Mouse (Mus musculus) neural tube, embryonic 13.5 days (tissue): ENCODE measurements around the gene Tacc2. TPM values are rescaled to one million over a fixed set of nuclear protein-coding genes. Genes with fewer than 3 reads are reported as not detected.
A peak's percentile ranks its signal among the peaks of the same experiment; 100 is the strongest.

Source experiments
- ATAC-seq: fragments of 200-750 bp; cut with Nextera tagmentation; 2 replicates; pipeline ENCODE4 v1.8.0; 2017; ENCODE audit warnings: low read depth, mild to moderate bottlenecking, moderate TSS enrichment, moderate library complexity
- H3K27ac ChIP-seq: fragments of 300-500 bp; sonication (generic); replicated peaks from 2 replicates; pipeline ENCODE4 v1.5.1; 2015; ENCODE audit warnings: moderate library complexity, mild to moderate bottlenecking, inconsistent platforms
- H3K27me3 ChIP-seq: fragments of 300-500 bp; sonication (generic); 2 replicates; pipeline ENCODE4 v1.6.1; 2015; ENCODE audit warnings: mild to moderate bottlenecking, inconsistent platforms
- H3K36me3 ChIP-seq: fragments of 300-500 bp; sonication (generic); 2 replicates; pipeline ENCODE4 v1.6.1; 2015; ENCODE audit warnings: mild to moderate bottlenecking, inconsistent platforms
- H3K4me1 ChIP-seq: fragments of 300-500 bp; sonication (generic); replicated peaks from 2 replicates; pipeline ENCODE4 v1.6.1; 2015; ENCODE audit warnings: inconsistent platforms
- H3K4me2 ChIP-seq: fragments of 300-500 bp; sonication (generic); 2 replicates; pipeline ENCODE4 v1.6.1; 2015; ENCODE audit warnings: inconsistent platforms, mild to moderate bottlenecking, moderate library complexity
- H3K4me3 ChIP-seq: fragments of 300-500 bp; sonication (generic); 2 replicates; pipeline ENCODE4 v1.5.1; 2015; ENCODE audit warnings: mild to moderate bottlenecking, inconsistent platforms
- H3K9ac ChIP-seq: fragments of 300-500 bp; sonication (generic); 2 replicates; pipeline ENCODE4 v1.6.1; 2015; ENCODE audit warnings: moderate library complexity, mild to moderate bottlenecking, inconsistent platforms
- H3K9me3 ChIP-seq: fragments of 300-500 bp; sonication (generic); 2 replicates; pipeline ENCODE4 v1.6.1; 2016; ENCODE audit warnings: inconsistent platforms
- WGBS: fragments of 180-500 bp; shearing (Covaris S2); methylation state at CpG from one replicate; pipeline ENCODE4 v1.1.7; 2015; 5-methylcytosine and 5-hydroxymethylcytosine counted together
- polyA plus RNA-seq: library from polyadenylated mRNA; unstranded; fragments of >200 nt; fragmentation: Nextera tagmentation; extraction: Ambion mirVana; gene quantifications from 2 replicates; pipeline ENCODE4 v1.2.1, GENCODE M21; 2015

Gene Tacc2
- polyA plus RNA-seq, 1 experiment from 2014 or later = 77.9 TPM

GRCm38 (mm10) chr7:130625361-130625760, 48.1 kb downstream of the Tacc2 start:
- WGBS = 83% methylated on average over 7 of the region's 7 CpGs

GRCm38 (mm10) chr7:130628601-130629000, 51.4 kb downstream of the Tacc2 start:
- no peak overlapping the region for H3K4me2 ChIP-seq
- 69% methylated on average over 1 of the region's 1 CpGs for WGBS

More at GRCm38 (mm10) chr7:130625361-130625760, 48.1 kb downstream of the Tacc2 start:
- Histone ChIP-seq H3K4me1 (no peaks in the 10 kb centered on the region; the same call in 1 of the 2 replicates), H3K9me3 (no peaks in the 10 kb centered on the region), H3K36me3 (no peaks in the 10 kb centered on the region), H3K9ac (no peak overlapping the region), H3K4me2 (no peak overlapping the region), H3K27me3 (no peaks in the 10 kb centered on the region), H3K4me3 (no peak overlapping the region), H3K27ac (no peak overlapping the region)
- no peak for ATAC-seq

GRCm38 (mm10) chr7:130629999-130630398, 52.8 kb downstream of the Tacc2 start:
- ATAC-seq = no peak
- H3K4me3 ChIP-seq = no peak overlapping the region
- no peaks in the 10 kb centered on the region for H3K27me3 ChIP-seq
- peaks cover 10% of the 10 kb centered on the region for H3K4me1 ChIP-seq
- WGBS = 90% methylated on average over 7 of the region's 7 CpGs
- no peak overlapping the region for H3K4me2 ChIP-seq
- no peaks in the 10 kb centered on the region for H3K9me3 ChIP-seq
- H3K9ac ChIP-seq = no peak overlapping the region
- no peaks in the 10 kb centered on the region for H3K36me3 ChIP-seq
- H3K27ac ChIP-seq = no peak overlapping the region

More at GRCm38 (mm10) chr7:130628601-130629000, 51.4 kb downstream of the Tacc2 start:
- Histone ChIP-seq H3K36me3 (no peaks in the 10 kb centered on the region), H3K4me3 (no peak overlapping the region), H3K4me1 (peaks cover 10% of the 10 kb centered on the region), H3K9me3 (no peaks in the 10 kb centered on the region), H3K27ac (no peak overlapping the region), H3K9ac (no peak overlapping the region), H3K27me3 (no peaks in the 10 kb centered on the region)
- no peak for ATAC-seq

GRCm38 (mm10) chr7:130630956-130631355, 53.7 kb downstream of the Tacc2 start:
- Histone ChIP-seq H3K9ac (no peak overlapping the region), H3K4me1 (peaks cover 13% of the 10 kb centered on the region), H3K9me3 (no peaks in the 10 kb centered on the region), H3K4me3 (no peak overlapping the region), H3K27ac (no peak overlapping the region), H3K36me3 (no peaks in the 10 kb centered on the region), H3K4me2 (no peak overlapping the region), H3K27me3 (no peaks in the 10 kb centered on the region)
- no peak for ATAC-seq
- WGBS = 92% methylated on average over 3 of the region's 3 CpGs

- no peaks in the 10 kb centered on the region for H3K27me3 ChIP-seq
- H3K4me1 ChIP-seq = peaks cover 13% of the 10 kb centered on the region
- no peak overlapping the region for H3K4me3 ChIP-seq
- H3K9ac ChIP-seq = no peak overlapping the region
- WGBS = 53% methylated on average over 22 of the region's 22 CpGs
- no peak overlapping the region for H3K27ac ChIP-seq
- no peaks in the 10 kb centered on the region for H3K9me3 ChIP-seq
- H3K36me3 ChIP-seq = no peaks in the 10 kb centered on the region
- no peak for ATAC-seq
- H3K4me2 ChIP-seq = no peak overlapping the region
Measured at GRCm38 (mm10) chr7:130631553-130632378, 54.5 kb downstream of the Tacc2 start.

GRCm38 (mm10) chr7:130632379-130632732, 55.1 kb downstream of the Tacc2 start:
- Histone ChIP-seq H3K27me3 (no peaks in the 10 kb centered on the region), H3K9me3 (no peaks in the 10 kb centered on the region), H3K4me3 (no peak overlapping the region), H3K27ac (no peak overlapping the region), H3K9ac (no peak overlapping the region), H3K4me2 (no peak overlapping the region), H3K4me1 (peaks cover 13% of the 10 kb centered on the region), H3K36me3 (no peaks in the 10 kb centered on the region)
- WGBS = 88% methylated on average over 5 of the region's 5 CpGs
- ATAC-seq = no peak

GRCm38 (mm10) chr7:130634259-130634871, 57.1 kb downstream of the Tacc2 start:
- H3K4me2 ChIP-seq = no peak overlapping the region
- H3K36me3 ChIP-seq = no peaks in the 10 kb centered on the region
- H3K4me1 ChIP-seq = peaks cover 13% of the 10 kb centered on the region
- no peaks in the 10 kb centered on the region for H3K27me3 ChIP-seq
- no peaks in the 10 kb centered on the region for H3K9me3 ChIP-seq
- H3K4me3 ChIP-seq = no peak overlapping the region
- ATAC-seq = no peak
- no peak overlapping the region for H3K27ac ChIP-seq
- no peak overlapping the region for H3K9ac ChIP-seq
- 91% methylated on average over 4 of the region's 4 CpGs for WGBS

GRCm38 (mm10) chr7:130635212-130635611, 58.0 kb downstream of the Tacc2 start:
- Histone ChIP-seq H3K4me3 (no peak overlapping the region), H3K27ac (no peak overlapping the region), H3K9me3 (no peaks in the 10 kb centered on the region), H3K36me3 (no peaks in the 10 kb centered on the region), H3K9ac (no peak overlapping the region), H3K27me3 (no peaks in the 10 kb centered on the region), H3K4me2 (no peak overlapping the region), H3K4me1 (peaks cover 13% of the 10 kb centered on the region)
- ATAC-seq = no peak
- 61% methylated on average over 7 of the region's 7 CpGs for WGBS

GRCm38 (mm10) chr7:130636274-130636673, 59.0 kb downstream of the Tacc2 start:
- Histone ChIP-seq H3K36me3 (no peaks in the 10 kb centered on the region), H3K4me3 (no peak overlapping the region), H3K4me1 (peaks cover 11% of the 10 kb centered on the region), H3K27ac (no peak overlapping the region), H3K4me2 (no peak overlapping the region), H3K9ac (no peak overlapping the region), H3K27me3 (no peaks in the 10 kb centered on the region), H3K9me3 (no peaks in the 10 kb centered on the region)
- ATAC-seq = no peak
- 83% methylated on average over 3 of the region's 3 CpGs for WGBS

- Histone ChIP-seq H3K4me3 (no peak overlapping the region), H3K4me1 (peaks cover 5% of the 10 kb centered on the region; the same call in 1 of the 2 replicates), H3K9ac (no peak overlapping the region), H3K27me3 (no peaks in the 10 kb centered on the region), H3K36me3 (no peaks in the 10 kb centered on the region), H3K27ac (peak overlapping the region; percentile 29), H3K4me2 (no peak overlapping the region), H3K9me3 (no peaks in the 10 kb centered on the region)
- ATAC-seq = no peak
- 92% methylated on average over 4 of the region's 4 CpGs for WGBS
Measured at GRCm38 (mm10) chr7:130636902-130637301, 59.7 kb downstream of the Tacc2 start.

GRCm38 (mm10) chr7:130637811-130638210, 60.6 kb downstream of the Tacc2 start:
- Histone ChIP-seq H3K27me3 (no peaks in the 10 kb centered on the region), H3K4me3 (no peak overlapping the region), H3K27ac (peak overlapping the region; percentile 29; the same call in 1 of the 2 replicates), H3K9me3 (no peaks in the 10 kb centered on the region), H3K4me2 (no peak overlapping the region), H3K4me1 (peaks cover 3% of the 10 kb centered on the region; the same call in 1 of the 2 replicates), H3K36me3 (no peaks in the 10 kb centered on the region), H3K9ac (no peak overlapping the region)
- 40% methylated on average over 6 of the region's 6 CpGs for WGBS
- ATAC-seq = no peak

GRCm38 (mm10) chr7:130640681-130641080, 63.4 kb downstream of the Tacc2 start:
- Histone ChIP-seq H3K36me3 (no peaks in the 10 kb centered on the region), H3K4me1 (peaks cover 7% of the 10 kb centered on the region), H3K27me3 (0 out of 2 replicates have a peak, but pooled peaks cover 6% of the 10 kb centered on the region), H3K4me2 (no peak overlapping the region), H3K4me3 (no peak overlapping the region), H3K9ac (no peak overlapping the region), H3K9me3 (no peaks in the 10 kb centered on the region), H3K27ac (no peak overlapping the region)
- no peak for ATAC-seq
- 83% methylated on average over 9 of the region's 9 CpGs for WGBS
